Mouse (Mus musculus) liver, embryonic 14.5 days (tissue): Measurements from ENCODE around the gene Pepd. TPM values are rescaled to one million over a fixed set of nuclear protein-coding genes. Genes with fewer than 3 reads are reported as not detected.
A peak's percentile ranks its signal among the peaks of the same experiment; 100 is the strongest.

ENCODE experiments used
- ATAC-seq: fragments of 200-750 bp; cut with Nextera tagmentation; 2 replicates; pipeline ENCODE4 v1.8.0; 2017; ENCODE audit warnings: moderate number of reproducible peaks, mild to moderate bottlenecking, moderate library complexity; ENCODE audit not compliant: insufficient read depth
- DNase-seq, 3 experiments: peaks; one replicate each; pipeline ENCODE4 v3.0.0-alpha.2; 2012 to 2013; ENCODE audit warnings: low read depth in 3 of 3, low spot score in 3 of 3
- H3K27ac ChIP-seq: fragments of 300-500 bp; sonication (generic); 2 replicates; pipeline ENCODE4 v1.5.1; 2014; ENCODE audit warnings: moderate library complexity, mild to moderate bottlenecking, control low read depth, inconsistent platforms
- H3K27me3 ChIP-seq: fragments of 300-500 bp; sonication (generic); 2 replicates; pipeline ENCODE4 v1.6.1; 2014; ENCODE audit warnings: mild to moderate bottlenecking, low read length, moderate library complexity; ENCODE audit not compliant: control insufficient read depth, insufficient read depth
- H3K36me3 ChIP-seq: fragments of 300-500 bp; sonication (generic); replicated peaks from 2 replicates; pipeline ENCODE4 v1.6.1; 2014; ENCODE audit warnings: low read depth; ENCODE audit not compliant: control insufficient read depth, insufficient read depth
- H3K4me1 ChIP-seq, 2 experiments: fragments of 200-500 bp in 1 of 2; fragments of 300-500 bp in 1 of 2; sonication (generic) in 1 of 2; replicated peaks; 2 replicates each; pipeline ENCODE4 v1.6.1; 2012 to 2014; ENCODE audit warnings: antibody characterized with exemption in 1 of 2, inconsistent platforms in 1 of 2, low read length in 1 of 2; ENCODE audit not compliant: control insufficient read depth in 2 of 2, insufficient read depth in 2 of 2
- H3K4me2 ChIP-seq: fragments of 300-500 bp; sonication (generic); 2 replicates; pipeline ENCODE4 v1.6.1; 2014; ENCODE audit warnings: low read depth, mild to moderate bottlenecking, control low read depth, moderate library complexity
- H3K4me3 ChIP-seq, 2 experiments: fragments of 200-500 bp in 1 of 2; fragments of 300-500 bp in 1 of 2; sonication (generic) in 1 of 2; 2 replicates each; pipeline ENCODE4 v1.5.1; 2012 to 2014; ENCODE audit warnings: low read depth in 2 of 2, low read length in 2 of 2, mild to moderate bottlenecking in 2 of 2, control low read depth in 1 of 2, inconsistent platforms in 1 of 2, moderate library complexity in 1 of 2; ENCODE audit not compliant: insufficient read depth in 1 of 2
- H3K9ac ChIP-seq: fragments of 300-500 bp; sonication (generic); replicated peaks from 2 replicates; pipeline ENCODE4 v1.6.1; 2014; ENCODE audit warnings: mild to moderate bottlenecking, control low read depth, moderate library complexity
- H3K9me3 ChIP-seq: fragments of 300-500 bp; sonication (generic); 2 replicates; pipeline ENCODE4 v1.6.1; 2016; ENCODE audit warnings: low read length, mixed read lengths; ENCODE audit not compliant: control insufficient read depth
- CTCF ChIP-seq: IDR thresholded peaks from 2 replicates; pipeline ENCODE4 v1.5.1; 2016; ENCODE audit warnings: antibody characterized with exemption, low read depth, control low read depth
- EP300 ChIP-seq: IDR thresholded peaks from 2 replicates; pipeline ENCODE4 v1.6.1; 2016; ENCODE audit warnings: antibody characterized with exemption, low read depth
- WGBS: fragments of 180-500 bp; shearing (Covaris S2); extraction: QIAGEN DNeasy Blood & Tissue Kit; methylation state at CpG from one replicate; pipeline ENCODE4 v1.1.7; 2014; ENCODE audit not compliant: insufficient replicate concordance; 5-methylcytosine and 5-hydroxymethylcytosine counted together
- polyA plus RNA-seq, 2 experiments: library from polyadenylated mRNA; depleted of rRNA in 1 of 2; stranded (reverse) in 1 of 2; unstranded in 1 of 2; fragments of >200 nt; fragmentation: Nextera tagmentation in 1 of 2; extraction: Ambion mirVana in 1 of 2; gene quantifications; 2 replicates each; pipeline versions ENCODE4 v1.2.1 to v1.2.3; 2012 to 2014

The Pepd gene
- polyA plus RNA-seq, 2 experiments = 43.0 to 50.3 TPM

DNA sequence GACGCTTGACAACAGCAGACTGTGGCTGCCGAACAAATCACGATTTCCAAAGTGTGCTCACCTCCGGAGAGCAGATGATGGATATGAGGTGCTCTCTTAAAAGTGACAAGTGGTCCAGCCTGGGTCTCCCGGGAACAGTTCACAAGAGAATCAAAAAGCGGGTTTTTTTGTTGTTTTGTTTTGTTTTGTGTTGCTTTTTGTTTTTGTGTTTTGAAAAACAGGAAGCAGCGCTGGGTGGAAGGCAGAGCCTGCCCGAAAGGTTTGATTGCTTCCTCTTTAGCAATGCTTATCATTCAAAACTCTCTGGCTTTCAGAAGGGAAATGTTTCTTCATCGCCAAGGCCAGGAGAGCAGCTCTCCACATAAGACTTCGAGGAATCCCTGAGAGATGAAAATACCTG, 144.8 kb downstream of the Pepd start:
- peaks cover 3% of the 10 kb centered on the region; the same call in 1 of the 2 replicates for H3K36me3 ChIP-seq
- DNase-seq (peak in 2 of 3 experiments; percentile 18 to 27), ATAC-seq (no peak)
- H3K27ac ChIP-seq = peak overlapping the region; percentile 75
- 2% methylated on average over 10 of the region's 10 CpGs for WGBS
- peak overlapping the region; percentile 70 for H3K9ac ChIP-seq
- TF ChIP-seq CTCF = no peak
- TF ChIP-seq EP300 = no peak
- H3K27me3 ChIP-seq = no peaks in the 10 kb centered on the region
- H3K4me1 ChIP-seq = peaks cover 13 to 16% of the 10 kb centered on the region in 2 experiments
- peak overlapping the region; percentile 57 to 91 for H3K4me3 ChIP-seq
- peak overlapping the region; percentile 85 for H3K4me2 ChIP-seq
- H3K9me3 ChIP-seq = no peaks in the 10 kb centered on the region

DNA sequence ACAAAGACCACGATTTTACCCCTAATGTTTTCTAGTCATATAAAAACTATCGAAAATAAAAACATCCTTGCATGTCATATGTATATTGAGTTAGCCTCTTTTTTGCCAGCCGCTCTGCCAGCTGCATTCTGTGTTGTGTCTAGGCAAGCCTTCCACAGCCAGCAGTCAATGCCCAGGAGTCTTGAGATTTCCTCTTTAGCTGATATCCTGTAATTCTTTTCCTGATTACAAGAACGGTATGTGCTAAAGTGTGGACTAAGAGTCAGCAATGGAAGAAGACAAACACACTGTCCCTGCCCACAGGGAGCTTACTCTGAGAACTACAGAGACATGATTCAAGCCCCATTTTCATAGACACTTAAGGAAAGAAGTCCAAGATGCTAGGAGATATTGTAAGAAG, 145.4 kb downstream of the Pepd start:
- TF ChIP-seq EP300 (no peak), CTCF (no peak)
- Histone ChIP-seq H3K36me3 (peaks cover 3% of the 10 kb centered on the region; the same call in 1 of the 2 replicates), H3K4me1 (peaks cover 13 to 16% of the 10 kb centered on the region in 2 experiments), H3K27me3 (no peaks in the 10 kb centered on the region), H3K4me3 (no peak overlapping the region), H3K4me2 (no peak overlapping the region), H3K9me3 (no peaks in the 10 kb centered on the region), H3K9ac (no peak overlapping the region; the same call in 1 of the 2 replicates), H3K27ac (no peak overlapping the region)
- ATAC-seq (no peak), DNase-seq (no peak)
- 57% methylated on average over 4 of the region's 4 CpGs for WGBS

DNA sequence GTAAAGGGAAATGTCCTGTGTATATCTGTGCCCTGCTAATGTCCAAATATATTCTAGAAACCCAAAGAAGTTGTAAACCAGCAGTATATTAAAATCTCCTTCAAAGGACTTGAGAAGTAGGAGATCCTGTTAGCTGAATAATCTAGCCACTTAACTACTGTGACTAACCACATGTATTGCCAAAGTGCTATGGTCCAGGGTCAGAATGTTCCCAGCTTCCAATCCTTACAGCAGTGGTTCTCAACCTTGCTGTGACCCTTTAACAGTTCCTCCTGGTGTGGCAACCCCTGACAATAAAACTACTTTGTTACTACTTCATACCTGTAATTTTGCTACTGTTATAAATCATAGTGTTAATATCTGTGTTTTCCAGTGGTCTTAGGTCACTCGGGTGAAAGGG, 146.2 kb downstream of the Pepd start:
- peaks cover 13 to 16% of the 10 kb centered on the region in 2 experiments for H3K4me1 ChIP-seq
- no peak overlapping the region for H3K4me2 ChIP-seq
- TF ChIP-seq EP300 (no peak), CTCF (no peak)
- H3K9me3 ChIP-seq = no peaks in the 10 kb centered on the region
- no peak overlapping the region for H3K27ac ChIP-seq
- WGBS = 45% methylated on average over 1 of the region's 1 CpGs
- peaks cover 3% of the 10 kb centered on the region; the same call in 1 of the 2 replicates for H3K36me3 ChIP-seq
- DNase-seq (no peak), ATAC-seq (no peak)
- H3K4me3 ChIP-seq = no peak overlapping the region
- H3K27me3 ChIP-seq = no peaks in the 10 kb centered on the region
- no peak overlapping the region for H3K9ac ChIP-seq

DNA sequence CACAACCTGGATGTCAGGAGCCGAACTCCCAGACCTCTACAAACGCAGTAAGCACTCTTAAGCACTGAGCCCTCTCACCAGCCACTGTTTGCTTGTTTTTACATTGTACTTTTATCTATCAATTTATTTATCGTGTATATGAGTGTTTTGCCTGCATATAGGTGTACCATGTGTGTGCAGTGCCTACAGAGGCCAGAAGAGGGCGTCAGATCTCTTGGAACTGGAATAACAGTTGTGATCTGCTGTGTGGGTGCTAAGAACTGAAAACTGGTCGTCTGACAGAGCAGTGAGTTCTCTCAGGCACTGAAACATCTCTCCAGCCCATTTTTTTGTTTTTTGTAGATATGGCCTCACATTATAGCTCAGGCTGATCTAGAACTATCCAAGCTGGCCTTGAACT, 147.3 kb downstream of the Pepd start:
- Histone ChIP-seq H3K4me3 (no peak overlapping the region), H3K4me1 (peaks cover 13 to 14% of the 10 kb centered on the region in 2 experiments), H3K9ac (no peak overlapping the region), H3K36me3 (no peaks in the 10 kb centered on the region), H3K4me2 (no peak overlapping the region), H3K9me3 (no peaks in the 10 kb centered on the region), H3K27ac (no peak overlapping the region), H3K27me3 (no peaks in the 10 kb centered on the region)
- WGBS = 56% methylated on average over 5 of the region's 5 CpGs
- peak; percentile 44 for TF ChIP-seq CTCF
- TF ChIP-seq EP300 = no peak
- ATAC-seq (no peak), DNase-seq (no peak)

DNA sequence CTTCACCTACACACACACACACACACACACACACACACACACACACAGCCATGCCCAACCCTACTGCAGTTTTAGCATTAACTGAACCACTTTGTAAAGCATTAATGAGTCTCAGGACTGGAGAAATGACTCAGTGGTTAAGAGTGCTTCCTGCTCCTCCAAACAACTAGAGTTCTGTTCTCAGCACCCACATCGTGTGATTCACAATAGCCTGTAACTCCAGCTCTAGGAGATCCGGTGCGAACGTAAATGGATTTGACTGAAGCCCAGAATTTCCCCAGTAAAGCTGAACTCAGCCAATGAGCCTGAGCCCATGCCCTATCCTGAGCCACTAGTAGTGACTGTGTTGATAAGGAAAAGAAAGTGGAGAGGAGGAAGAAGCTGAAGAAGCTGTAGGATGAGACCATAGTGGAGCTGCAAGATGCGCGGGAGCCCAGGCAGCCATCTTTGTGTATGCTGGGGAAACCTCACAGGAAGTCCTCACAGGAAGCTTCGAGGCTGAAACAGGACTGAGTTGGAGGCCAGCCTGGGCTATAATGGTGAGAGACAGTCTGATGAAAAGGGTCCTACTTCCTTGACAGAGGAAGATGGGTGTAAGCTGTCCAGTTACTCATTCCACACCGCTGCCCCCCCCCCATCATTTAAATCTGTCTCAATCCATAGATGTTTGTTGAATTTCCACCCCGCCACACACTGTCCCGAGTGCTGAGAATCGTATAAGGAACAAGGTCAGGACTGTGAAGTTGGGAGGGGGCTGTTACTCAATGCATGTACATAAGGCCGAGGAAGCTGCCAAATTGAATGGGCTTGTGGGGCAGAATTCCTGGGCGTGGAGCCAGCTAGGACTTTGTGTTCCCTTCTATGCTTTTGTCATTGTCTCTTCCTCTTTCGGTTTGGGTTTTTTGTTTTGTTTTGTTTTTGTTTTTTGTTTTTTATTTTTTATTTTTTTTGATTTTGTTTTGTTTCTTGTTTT, 152.4 kb downstream of the Pepd start:
- H3K36me3 ChIP-seq = no peaks in the 10 kb centered on the region
- no peak overlapping the region for H3K9ac ChIP-seq
- H3K27ac ChIP-seq = no peak overlapping the region
- no peaks in the 10 kb centered on the region for H3K4me1 ChIP-seq
- ATAC-seq = no peak
- no peaks in the 10 kb centered on the region for H3K9me3 ChIP-seq
- H3K27me3 ChIP-seq = no peaks in the 10 kb centered on the region
- H3K4me2 ChIP-seq = no peak overlapping the region
- no peak overlapping the region for H3K4me3 ChIP-seq
- no peak for DNase-seq
- TF ChIP-seq EP300 (no peak), CTCF (no peak)
- 61% methylated on average over 14 of the region's 14 CpGs for WGBS
